Mouse (Mus musculus): ENCODE measurements at regions not wholly inside any gene's neighbourhood (a gene's known extent, or its start where the extent isn't known, plus 50 kb on each side); places are given as distances from the start of the nearest gene placed in this dataset.

- H3K9me3 ChIP-seq (ENCODE audit: control insufficient read depth, low read length) = no peaks in the 10 kb centered on the region; the same call in 1 of the 2 replicates
- no peak overlapping the region for H3K27ac ChIP-seq (ENCODE audit: low read depth, low read length)
- no peaks in the 10 kb centered on the region for H3K27me3 ChIP-seq (replicated peaks; ENCODE audit: control insufficient read depth, insufficient read depth, low read length)
- WGBS = 62% methylated on average over 6 of the region's 6 CpGs
- peaks cover 3% of the 10 kb centered on the region; the same call in 1 of the 2 replicates for H3K4me1 ChIP-seq (replicated peaks; ENCODE audit: control insufficient read depth, insufficient read depth, low read length)
- H3K9ac ChIP-seq (ENCODE audit: low read depth, low read length) = no peak overlapping the region
- peak; percentile 56; the same call in 1 of the 2 replicates for ATAC-seq (replicated peaks; ENCODE audit: low FRiP score)
- DNase-seq (ENCODE audit: low spot score) = no peak
- no peak overlapping the region for H3K4me2 ChIP-seq
- no peak overlapping the region for H3K4me3 ChIP-seq (ENCODE audit: low read depth, low read length)
- H3K36me3 ChIP-seq (ENCODE audit: control insufficient read depth, insufficient read depth, low read length) = no peaks in the 10 kb centered on the region
These were observed 171.9 kb upstream of the Ubl3 start for GRCm38 (mm10) chr5:148724470-148724869.

- no peaks in the 10 kb centered on the region for H3K27me3 ChIP-seq (replicated peaks; ENCODE audit: control insufficient read depth, insufficient read depth, low read length)
- H3K4me2 ChIP-seq = no peak overlapping the region
- peak; percentile 79 for ATAC-seq (replicated peaks; ENCODE audit: low FRiP score)
- no peak overlapping the region for H3K9ac ChIP-seq (ENCODE audit: low read depth, low read length)
- no peak overlapping the region for H3K27ac ChIP-seq (ENCODE audit: low read depth, low read length)
- no peak overlapping the region for H3K4me3 ChIP-seq (ENCODE audit: low read depth, low read length)
- no peak for DNase-seq (ENCODE audit: low spot score)
- no peaks in the 10 kb centered on the region for H3K36me3 ChIP-seq (ENCODE audit: control insufficient read depth, insufficient read depth, low read length)
- H3K9me3 ChIP-seq (ENCODE audit: control insufficient read depth, low read length) = peaks cover 1% of the 10 kb centered on the region; the same call in 1 of the 2 replicates
- 77% methylated on average over 11 of the region's 11 CpGs for WGBS
- H3K4me1 ChIP-seq (replicated peaks; ENCODE audit: control insufficient read depth, insufficient read depth, low read length) = peaks cover 3% of the 10 kb centered on the region; the same call in 1 of the 2 replicates
These were observed 171.2 kb upstream of the Ubl3 start for GRCm38 (mm10) chr5:148723677-148724227.

- H3K27me3 ChIP-seq (replicated peaks; ENCODE audit: control insufficient read depth, insufficient read depth, low read length) = no peaks in the 10 kb centered on the region
- peaks cover 20% of the 10 kb centered on the region for H3K4me1 ChIP-seq (replicated peaks; ENCODE audit: control insufficient read depth, insufficient read depth, low read length)
- H3K36me3 ChIP-seq (ENCODE audit: control insufficient read depth, insufficient read depth, low read length) = no peaks in the 10 kb centered on the region
- H3K4me3 ChIP-seq (ENCODE audit: low read depth, low read length) = no peak overlapping the region
- H3K27ac ChIP-seq (ENCODE audit: low read depth, low read length) = no peak overlapping the region
- DNase-seq (ENCODE audit: low spot score) = no peak
- 85% methylated on average over 5 of the region's 5 CpGs for WGBS
- no peak overlapping the region for H3K9ac ChIP-seq (ENCODE audit: low read depth, low read length)
- peaks cover 4% of the 10 kb centered on the region; the same call in 1 of the 2 replicates for H3K9me3 ChIP-seq (ENCODE audit: control insufficient read depth, low read length)
- ATAC-seq (replicated peaks; ENCODE audit: low FRiP score) = no peak
- no peak overlapping the region for H3K4me2 ChIP-seq
These were observed 168.0 kb upstream of the Ubl3 start for GRCm38 (mm10) chr5:148720604-148721003.

GRCm38 (mm10) chr5:148716633-148717032, 164.0 kb upstream of the Ubl3 start:
- no peak overlapping the region for H3K4me2 ChIP-seq
- ATAC-seq (replicated peaks; ENCODE audit: low FRiP score) (peak; percentile 89), DNase-seq (ENCODE audit: low spot score) (no peak)
- H3K4me3 ChIP-seq (ENCODE audit: low read depth, low read length) = no peak overlapping the region
- peaks cover 4% of the 10 kb centered on the region; the same call in 1 of the 2 replicates for H3K9me3 ChIP-seq (ENCODE audit: control insufficient read depth, low read length)
- H3K9ac ChIP-seq (ENCODE audit: low read depth, low read length) = 0 out of 2 replicates have a peak overlapping the region, but pooled peaks have one; percentile 13
- H3K4me1 ChIP-seq (replicated peaks; ENCODE audit: control insufficient read depth, insufficient read depth, low read length) = peaks cover 21% of the 10 kb centered on the region
- H3K36me3 ChIP-seq (ENCODE audit: control insufficient read depth, insufficient read depth, low read length) = no peaks in the 10 kb centered on the region
- peak overlapping the region; percentile 54 for H3K27ac ChIP-seq (ENCODE audit: low read depth, low read length)
- WGBS = 64% methylated on average over 6 of the region's 6 CpGs
- H3K27me3 ChIP-seq (replicated peaks; ENCODE audit: control insufficient read depth, insufficient read depth, low read length) = no peaks in the 10 kb centered on the region

DNA sequence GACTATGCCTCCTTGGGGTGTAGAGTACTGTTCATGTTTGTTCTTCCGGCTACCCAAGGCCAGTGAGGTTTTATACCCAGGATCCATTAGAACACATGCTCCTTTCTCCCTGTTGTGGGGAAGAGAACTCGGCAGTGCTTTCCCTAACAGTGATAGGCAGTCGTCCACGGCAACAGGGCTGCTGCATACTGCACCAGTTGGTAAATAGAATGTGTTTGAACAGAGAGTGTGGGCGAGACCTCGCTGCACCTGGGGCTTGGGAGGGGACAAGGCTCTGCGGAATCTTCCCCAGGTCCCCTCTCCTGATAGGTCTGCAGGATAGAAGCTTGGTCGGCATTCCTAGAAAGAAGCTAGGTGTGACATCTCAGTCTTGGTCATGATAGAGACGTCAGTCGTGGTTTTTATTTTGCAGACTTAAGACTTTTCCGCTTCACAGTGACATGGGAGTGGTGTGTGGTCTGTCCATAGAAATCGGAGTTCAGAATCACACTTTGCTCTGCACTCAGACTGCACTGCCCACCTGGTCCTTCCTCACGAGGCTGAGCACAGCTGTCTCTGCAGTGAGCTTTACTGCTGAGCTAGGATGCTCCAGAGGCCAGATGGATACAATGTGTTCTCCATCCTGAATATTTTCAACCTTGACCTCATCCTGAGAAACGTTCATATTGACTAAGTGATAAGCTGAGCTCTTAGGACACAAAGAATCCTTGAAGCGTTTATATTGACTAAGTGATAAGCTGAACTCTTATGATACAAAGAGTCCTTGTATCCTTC, 162.8 kb upstream of the Ubl3 start:
- H3K27ac ChIP-seq (ENCODE audit: low read depth, low read length) = no peak overlapping the region
- no peak; the same call in 1 of the 2 replicates for ATAC-seq (replicated peaks; ENCODE audit: low FRiP score)
- H3K27me3 ChIP-seq (replicated peaks; ENCODE audit: control insufficient read depth, insufficient read depth, low read length) = no peaks in the 10 kb centered on the region
- peaks cover 4% of the 10 kb centered on the region; the same call in 1 of the 2 replicates for H3K9me3 ChIP-seq (ENCODE audit: control insufficient read depth, low read length)
- no peaks in the 10 kb centered on the region for H3K36me3 ChIP-seq (ENCODE audit: control insufficient read depth, insufficient read depth, low read length)
- no peak overlapping the region for H3K4me3 ChIP-seq (ENCODE audit: low read depth, low read length)
- 63% methylated on average over 15 of the region's 15 CpGs for WGBS
- no peak overlapping the region for H3K9ac ChIP-seq (ENCODE audit: low read depth, low read length)
- DNase-seq (ENCODE audit: low spot score) = no peak
- peaks cover 21% of the 10 kb centered on the region for H3K4me1 ChIP-seq (replicated peaks; ENCODE audit: control insufficient read depth, insufficient read depth, low read length)
- H3K4me2 ChIP-seq = no peak overlapping the region

DNA sequence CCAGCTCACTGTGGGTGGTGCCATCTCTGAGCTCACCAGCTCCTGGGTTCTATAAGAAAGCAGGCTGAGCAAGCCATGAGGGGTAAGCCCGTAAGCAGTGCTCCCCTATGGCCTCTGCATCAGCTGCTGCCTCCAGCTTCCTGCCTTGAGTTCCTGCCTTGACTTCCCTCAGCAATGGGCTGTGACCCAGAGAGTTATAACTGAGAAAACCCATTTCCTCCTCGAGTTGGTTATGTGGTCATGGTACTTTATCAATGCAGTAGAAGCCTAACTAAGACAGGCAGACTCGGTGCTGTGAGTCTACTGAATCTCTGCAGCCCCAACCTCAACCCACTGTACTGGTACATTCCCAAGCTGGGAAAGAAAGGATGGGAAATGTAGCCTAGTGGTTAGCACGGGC, 162.2 kb upstream of the Ubl3 start:
- no peak for DNase-seq (ENCODE audit: low spot score)
- no peak for ATAC-seq (replicated peaks; ENCODE audit: low FRiP score)
- Histone ChIP-seq H3K4me2 (no peak overlapping the region), H3K27ac (ENCODE audit: low read depth, low read length) (no peak overlapping the region), H3K27me3 (replicated peaks; ENCODE audit: control insufficient read depth, insufficient read depth, low read length) (no peaks in the 10 kb centered on the region), H3K4me3 (ENCODE audit: low read depth, low read length) (no peak overlapping the region), H3K9me3 (ENCODE audit: control insufficient read depth, low read length) (peaks cover 4% of the 10 kb centered on the region; the same call in 1 of the 2 replicates), H3K36me3 (ENCODE audit: control insufficient read depth, insufficient read depth, low read length) (no peaks in the 10 kb centered on the region), H3K4me1 (replicated peaks; ENCODE audit: control insufficient read depth, insufficient read depth, low read length) (peaks cover 21% of the 10 kb centered on the region), H3K9ac (ENCODE audit: low read depth, low read length) (no peak overlapping the region)
- WGBS = 53% methylated on average over 4 of the region's 4 CpGs

DNA sequence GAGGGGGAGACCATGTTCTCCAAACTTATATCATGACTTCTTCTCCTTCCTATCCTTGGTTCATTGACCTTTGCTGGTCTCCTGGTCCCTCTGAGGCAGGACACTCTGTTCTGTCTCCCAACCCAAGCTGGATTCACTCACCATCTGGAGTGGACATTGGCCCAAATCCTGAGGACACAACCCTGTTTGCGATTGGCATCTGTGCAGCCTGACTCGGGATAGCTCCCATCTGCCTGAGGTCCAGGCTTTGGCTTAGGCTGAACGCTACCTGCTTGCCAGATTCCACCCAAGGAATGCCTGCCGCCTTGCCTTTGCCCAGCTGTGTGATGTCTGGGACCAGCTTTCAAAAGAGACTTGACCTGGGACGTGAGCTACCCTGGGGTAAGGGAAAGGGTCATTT, 161.2 kb upstream of the Ubl3 start:
- DNase-seq (ENCODE audit: low spot score) (no peak), ATAC-seq (replicated peaks; ENCODE audit: low FRiP score) (no peak)
- 86% methylated on average over 5 of the region's 5 CpGs for WGBS
- H3K27ac ChIP-seq (ENCODE audit: low read depth, low read length) = no peak overlapping the region
- no peaks in the 10 kb centered on the region for H3K27me3 ChIP-seq (replicated peaks; ENCODE audit: control insufficient read depth, insufficient read depth, low read length)
- no peaks in the 10 kb centered on the region for H3K36me3 ChIP-seq (ENCODE audit: control insufficient read depth, insufficient read depth, low read length)
- no peak overlapping the region for H3K4me2 ChIP-seq
- no peak overlapping the region for H3K4me3 ChIP-seq (ENCODE audit: low read depth, low read length)
- peaks cover 21% of the 10 kb centered on the region for H3K4me1 ChIP-seq (replicated peaks; ENCODE audit: control insufficient read depth, insufficient read depth, low read length)
- no peak overlapping the region for H3K9ac ChIP-seq (ENCODE audit: low read depth, low read length)
- H3K9me3 ChIP-seq (ENCODE audit: control insufficient read depth, low read length) = peaks cover 3% of the 10 kb centered on the region; the same call in 1 of the 2 replicates

- Histone ChIP-seq H3K27ac (ENCODE audit: low read depth, low read length) (no peak overlapping the region), H3K9me3 (ENCODE audit: control insufficient read depth, low read length) (no peaks in the 10 kb centered on the region; the same call in 1 of the 2 replicates), H3K27me3 (replicated peaks; ENCODE audit: control insufficient read depth, insufficient read depth, low read length) (no peaks in the 10 kb centered on the region), H3K4me3 (ENCODE audit: low read depth, low read length) (no peak overlapping the region), H3K36me3 (ENCODE audit: control insufficient read depth, insufficient read depth, low read length) (no peaks in the 10 kb centered on the region), H3K9ac (ENCODE audit: low read depth, low read length) (no peak overlapping the region), H3K4me2 (no peak overlapping the region), H3K4me1 (replicated peaks; ENCODE audit: control insufficient read depth, insufficient read depth, low read length) (peaks cover 23% of the 10 kb centered on the region)
- DNase-seq (ENCODE audit: low spot score) (no peak), ATAC-seq (replicated peaks; ENCODE audit: low FRiP score) (no peak)
These were observed 160.4 kb upstream of the Ubl3 start for GRCm38 (mm10) chr5:148713039-148713438.

DNA sequence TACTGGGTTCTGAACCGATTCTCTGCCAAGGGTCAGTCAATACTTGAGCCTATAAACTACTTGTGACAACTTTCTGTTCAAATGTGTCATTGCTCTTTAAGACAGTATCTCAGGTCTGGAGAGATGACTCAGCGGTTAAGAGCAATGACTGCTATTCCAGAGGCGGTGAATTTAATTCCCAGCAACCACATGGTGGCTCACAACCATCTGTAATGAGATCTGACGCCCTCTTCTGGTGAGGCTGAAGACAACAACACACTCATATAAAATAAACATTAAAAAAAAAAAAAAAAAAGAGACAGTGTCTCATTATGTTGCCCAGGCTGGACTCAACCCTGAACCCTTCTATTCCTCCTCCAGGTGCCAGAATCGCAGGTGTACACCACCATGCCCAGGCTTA, 159.0 kb upstream of the Ubl3 start:
- Histone ChIP-seq H3K36me3 (ENCODE audit: control insufficient read depth, insufficient read depth, low read length) (no peaks in the 10 kb centered on the region), H3K27ac (ENCODE audit: low read depth, low read length) (no peak overlapping the region), H3K27me3 (replicated peaks; ENCODE audit: control insufficient read depth, insufficient read depth, low read length) (no peaks in the 10 kb centered on the region), H3K4me3 (ENCODE audit: low read depth, low read length) (no peak overlapping the region), H3K9me3 (ENCODE audit: control insufficient read depth, low read length) (no peaks in the 10 kb centered on the region), H3K4me1 (replicated peaks; ENCODE audit: control insufficient read depth, insufficient read depth, low read length) (peaks cover 16% of the 10 kb centered on the region), H3K4me2 (no peak overlapping the region), H3K9ac (ENCODE audit: low read depth, low read length) (no peak overlapping the region)
- no peak for ATAC-seq (replicated peaks; ENCODE audit: low FRiP score)
- no peak for DNase-seq (ENCODE audit: low spot score)
- whole genome bisulfite sequencing = 67% methylated on average over 5 of the region's 5 CpGs
